Mouse (Mus musculus) c-Kit-positive CD71-positive TER-119-negative erythroid progenitor cells, embryonic 14.5 days (primary cell): ENCODE measurements around the gene Acot11.
"Not testable (repeated sequence)": the region's sequence is repeated elsewhere in the genome, so short reads cannot be mapped to it uniquely, and the experiment has no call there.

Experiments
- DNase-seq: peaks from one replicate; pipeline ENCODE4 v3.0.0-alpha.2; 2013; ENCODE audit warnings: low read depth

Acot11 gene

DNA sequence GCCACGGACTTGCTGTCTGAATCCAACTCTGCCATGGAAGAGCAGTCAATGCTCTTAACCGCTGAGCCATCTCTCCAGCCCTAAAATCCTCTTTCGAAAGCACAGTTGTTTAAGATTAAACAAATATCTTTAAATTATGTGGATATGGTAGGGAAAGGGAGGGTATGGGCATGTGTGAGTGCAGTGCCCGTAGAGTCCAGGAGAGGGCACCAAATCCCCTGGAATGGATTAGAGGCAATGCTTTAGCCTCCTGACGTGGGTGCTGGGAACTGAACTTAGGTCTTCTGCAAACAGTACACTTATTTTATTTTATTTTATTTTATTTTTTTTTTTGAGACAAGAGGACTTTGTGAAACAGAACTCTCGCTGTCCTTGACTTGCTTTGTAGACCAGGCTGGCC is 5.2 kb upstream of the Acot11 start:
- DNase-seq = no peak

- no peak for DNase-seq
Observed at GRCm38 (mm10) chr4:106807287-106807686, 2.5 kb upstream of the Acot11 start.

DNA sequence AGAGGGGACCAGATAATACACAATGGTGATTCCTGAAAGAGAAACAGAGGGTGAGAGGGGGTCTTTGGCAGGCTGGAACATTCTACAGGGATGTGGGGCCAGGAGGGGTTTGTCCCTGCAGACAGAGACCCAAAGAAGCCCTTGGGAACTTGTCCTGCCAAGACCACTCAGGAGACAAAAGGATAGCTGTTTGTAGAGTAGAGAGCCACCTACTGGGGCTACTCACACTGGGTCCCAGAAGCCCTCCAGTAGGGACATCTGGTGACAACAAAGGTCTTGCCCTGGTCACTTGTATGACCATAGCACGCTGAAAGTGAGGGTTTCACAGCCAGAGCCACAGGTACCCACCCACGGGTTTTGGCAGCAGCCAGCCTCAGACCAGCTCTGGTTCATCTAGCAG is 1.1 kb upstream of the Acot11 start:
- DNase-seq = no peak

DNA sequence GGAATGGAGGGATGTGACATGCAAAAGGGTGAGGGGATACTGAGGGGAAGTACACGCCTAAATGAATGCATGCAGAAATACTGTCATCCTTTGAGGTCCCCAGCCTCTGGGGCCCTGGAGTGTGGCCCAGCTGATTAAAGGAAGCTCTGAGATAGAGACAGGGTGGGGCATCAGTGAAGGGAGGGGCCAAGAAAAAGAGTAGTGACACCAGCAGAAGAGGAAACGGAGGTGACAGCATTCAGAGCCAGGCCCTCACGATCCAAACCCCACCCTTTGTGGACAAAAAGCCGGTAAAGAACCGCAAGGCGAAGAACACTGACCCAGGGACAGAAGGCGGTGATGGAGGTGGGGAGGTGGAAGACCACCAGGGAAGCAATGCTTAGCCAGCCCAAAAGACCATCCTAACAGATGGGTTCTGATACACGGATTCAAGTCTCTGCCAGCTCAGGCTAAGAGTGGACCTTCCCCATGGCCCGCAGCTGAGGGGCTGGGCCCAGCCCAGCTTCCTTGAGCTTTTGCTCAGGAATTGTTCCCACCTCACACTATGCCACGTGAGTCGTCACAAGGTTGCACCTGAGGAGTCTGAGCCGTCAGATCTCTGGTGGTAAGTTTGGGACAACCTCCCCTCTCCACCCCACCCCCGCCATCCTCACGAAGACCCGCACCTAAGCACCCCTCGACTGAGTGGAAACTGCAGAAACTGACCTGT is 443 bp downstream of the Acot11 start:
- peak; percentile 78 for DNase-seq

DNA sequence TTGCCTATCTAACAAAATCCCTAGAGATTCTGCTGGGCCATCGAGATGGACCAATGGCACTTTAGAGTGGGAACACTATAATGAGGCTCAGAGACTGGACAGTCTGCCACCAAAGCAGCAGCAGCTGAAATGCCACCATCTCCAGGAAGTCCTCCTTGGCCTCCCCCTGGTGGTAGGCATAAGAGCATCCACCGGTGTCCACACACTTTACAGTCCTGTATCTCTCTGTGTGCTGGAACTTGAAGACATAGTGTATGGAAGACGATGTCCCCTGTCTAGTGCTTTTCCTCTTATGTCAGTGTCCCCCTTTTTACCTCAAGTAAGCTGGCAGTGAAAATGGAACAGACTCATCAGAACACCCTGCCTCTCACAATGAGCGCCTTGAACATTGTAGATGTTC is 1.0 kb downstream of the Acot11 start:
- DNase-seq = no peak

GRCm38 (mm10) chr4:106799772-106800336 is 4.9 kb downstream of the Acot11 start:
- peak; percentile 43 for DNase-seq

- DNase-seq = no peak
Observed at GRCm38 (mm10) chr4:106798908-106799546, 5.8 kb downstream of the Acot11 start.

GRCm38 (mm10) chr4:106795289-106795688 is 9.5 kb downstream of the Acot11 start:
- no peak for DNase-seq

DNA sequence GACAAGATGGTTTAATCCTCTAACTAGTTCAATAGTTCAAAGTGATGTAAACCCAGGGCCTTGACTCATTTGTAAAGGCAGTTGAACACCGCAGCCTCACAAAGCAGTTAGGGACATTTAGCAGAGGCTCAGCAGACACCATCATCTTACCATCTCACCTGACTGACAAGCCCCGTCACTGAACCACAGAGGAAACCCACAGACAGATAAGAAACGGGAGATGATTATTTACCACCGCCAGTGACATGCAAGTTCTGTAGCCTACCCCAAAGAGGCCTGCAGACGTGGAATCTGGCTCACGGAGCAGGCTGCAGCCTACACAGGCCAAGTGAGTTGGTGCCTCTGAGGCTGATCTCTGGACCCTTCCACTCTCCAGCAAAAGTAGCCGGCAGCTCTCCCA is 10.6 kb downstream of the Acot11 start:
- DNase-seq = peak; percentile 23

GRCm38 (mm10) chr4:106793826-106794225 is 11.0 kb downstream of the Acot11 start:
- DNase-seq = not testable (repeated sequence)

DNA sequence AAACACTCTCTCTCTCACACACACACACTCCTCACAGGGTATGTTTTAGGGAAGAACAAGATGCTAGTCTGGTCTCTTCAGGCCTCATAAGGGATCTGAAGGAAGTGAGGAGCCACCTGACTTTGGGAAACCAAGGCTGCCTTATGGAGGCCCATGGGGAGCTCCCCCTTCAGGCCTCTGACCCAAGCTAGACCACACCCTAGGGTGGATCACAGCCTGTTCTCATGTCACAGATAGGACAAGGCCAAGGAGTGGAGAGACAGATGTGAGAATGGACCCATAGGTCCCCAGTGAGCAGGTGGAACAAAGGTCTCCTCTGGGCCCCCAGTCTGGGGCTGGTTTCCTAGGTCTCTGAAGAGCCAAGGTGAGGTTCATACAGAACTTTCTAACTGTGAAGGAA is 12.5 kb downstream of the Acot11 start:
- peak; percentile 32 for DNase-seq

DNA sequence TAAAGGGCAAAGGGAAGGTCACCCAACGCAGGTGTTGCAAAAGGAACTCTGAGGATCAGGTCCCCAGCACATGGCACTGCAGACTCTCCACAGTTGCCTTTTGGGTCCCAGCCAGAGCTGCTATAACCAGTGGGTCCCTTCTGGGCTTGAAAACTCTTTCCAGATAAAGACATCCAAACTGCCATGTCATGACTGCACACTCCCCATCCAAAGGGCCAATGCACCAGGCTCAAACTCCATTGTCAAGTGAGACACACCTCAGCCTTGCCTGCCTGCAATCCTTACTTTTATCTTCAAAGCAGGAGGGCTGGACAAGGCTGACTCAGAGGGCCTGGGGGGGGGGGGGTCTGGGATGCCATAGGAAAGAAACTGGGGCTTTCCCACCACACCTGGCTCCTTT is 13.9 kb downstream of the Acot11 start:
- no peak for DNase-seq

DNA sequence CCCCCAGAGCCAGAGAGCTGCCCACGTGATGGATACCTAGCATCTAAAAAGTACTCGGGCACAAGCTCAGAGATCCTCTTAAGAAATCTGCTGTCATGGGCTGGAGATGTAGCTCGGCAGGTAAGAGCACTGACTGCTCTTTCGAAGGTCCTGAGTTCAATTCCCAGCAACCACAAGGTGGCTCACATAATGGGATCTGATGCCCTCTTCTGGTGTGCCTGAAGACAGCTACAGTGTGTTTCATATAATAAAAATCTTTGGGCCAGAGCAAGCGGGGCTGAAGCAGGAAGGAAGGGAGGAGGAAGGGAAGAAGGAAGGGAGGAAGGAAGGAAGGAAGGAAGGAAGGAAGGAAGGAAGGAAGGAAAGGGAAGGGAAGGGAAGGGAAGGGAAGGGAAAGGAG is 14.6 kb downstream of the Acot11 start:
- not testable (repeated sequence) for DNase-seq

GRCm38 (mm10) chr4:106789705-106790104 is 15.1 kb downstream of the Acot11 start:
- DNase-seq = no peak

DNA sequence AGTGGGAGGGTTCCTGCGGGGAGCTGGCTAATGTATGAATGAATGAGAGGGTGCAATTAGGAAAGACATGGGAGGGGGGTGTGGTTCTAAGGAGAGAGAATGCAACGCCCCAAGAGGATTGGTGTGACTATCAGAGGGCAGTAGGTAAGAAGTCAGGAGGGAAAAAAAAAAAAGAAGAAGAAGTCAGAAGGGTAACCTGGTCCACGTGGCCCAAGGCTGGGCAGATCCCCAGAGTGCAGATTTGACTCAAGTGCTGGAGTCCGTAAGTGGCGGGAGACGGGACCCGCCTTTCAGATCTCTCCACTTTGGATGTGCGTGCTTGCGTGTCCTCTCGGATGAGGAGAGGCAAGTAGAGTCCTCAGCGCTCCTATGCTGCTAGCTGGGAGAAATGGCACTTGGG is 16.2 kb downstream of the Acot11 start:
- no peak for DNase-seq

DNA sequence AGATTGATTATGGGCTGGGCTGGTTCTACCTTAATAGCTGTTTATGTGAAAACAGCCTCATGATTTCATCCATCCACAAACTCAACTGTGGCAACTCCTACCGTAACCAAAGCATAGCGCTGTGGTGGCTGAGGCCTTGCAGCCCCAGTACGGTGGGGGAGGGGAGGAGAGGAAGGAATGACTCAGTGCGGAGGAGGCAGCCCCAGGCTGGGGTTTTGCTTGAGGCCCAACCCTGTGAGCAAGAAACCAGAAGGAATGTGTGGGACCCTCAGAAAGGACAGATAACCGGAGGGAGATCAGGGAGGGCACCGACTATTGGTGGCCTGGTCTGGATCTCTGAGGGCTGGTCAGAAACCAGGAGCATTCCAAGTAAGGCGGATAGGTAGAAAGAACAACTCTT is 17.0 kb downstream of the Acot11 start:
- no peak for DNase-seq

DNA sequence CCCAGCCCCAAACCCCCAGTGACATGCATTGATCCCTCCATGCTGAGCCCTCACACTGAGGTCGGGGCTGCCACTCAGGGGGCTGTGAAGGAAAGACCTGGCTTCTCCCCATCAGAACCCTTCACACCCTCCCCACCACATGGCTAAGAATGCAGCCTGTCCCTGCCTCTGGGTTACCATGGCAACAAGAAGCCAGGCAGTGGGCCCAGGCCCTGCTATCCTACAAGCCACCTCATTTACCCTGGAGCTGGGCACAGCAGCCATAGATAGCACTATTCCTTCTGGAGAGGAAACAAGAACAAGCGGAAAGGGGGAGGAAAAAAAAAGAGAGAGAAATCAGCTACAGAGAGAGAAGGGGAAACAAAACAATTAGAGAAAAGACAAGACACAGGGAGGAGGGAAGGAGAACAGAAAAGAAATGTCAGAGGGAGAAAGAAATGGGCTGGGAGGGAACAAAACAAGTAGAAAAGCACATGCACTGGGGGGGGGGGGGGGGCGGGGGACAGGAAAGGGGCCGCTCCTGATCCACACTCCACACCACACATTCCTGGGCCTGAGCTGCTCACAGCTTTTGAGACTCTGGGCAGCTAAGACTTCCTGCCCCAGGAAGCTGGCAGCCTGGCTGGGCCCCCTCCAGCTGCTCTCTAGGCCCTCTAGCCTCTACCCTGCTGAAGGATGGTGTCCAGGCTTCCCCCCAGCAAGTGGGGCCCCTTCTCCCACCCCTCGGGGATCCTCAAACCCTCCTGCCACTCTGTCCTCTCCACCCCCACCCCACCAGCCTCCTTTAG is 18.9 kb downstream of the Acot11 start:
- no peak for DNase-seq

- DNase-seq = no peak
Observed at GRCm38 (mm10) chr4:106785345-106785744, 19.5 kb downstream of the Acot11 start.

GRCm38 (mm10) chr4:106784806-106785205 is 20.0 kb downstream of the Acot11 start:
- DNase-seq = no peak

- no peak for DNase-seq
Observed at GRCm38 (mm10) chr4:106783137-106783536, 21.7 kb downstream of the Acot11 start.

GRCm38 (mm10) chr4:106780045-106780444 is 24.8 kb downstream of the Acot11 start:
- no peak for DNase-seq

DNA sequence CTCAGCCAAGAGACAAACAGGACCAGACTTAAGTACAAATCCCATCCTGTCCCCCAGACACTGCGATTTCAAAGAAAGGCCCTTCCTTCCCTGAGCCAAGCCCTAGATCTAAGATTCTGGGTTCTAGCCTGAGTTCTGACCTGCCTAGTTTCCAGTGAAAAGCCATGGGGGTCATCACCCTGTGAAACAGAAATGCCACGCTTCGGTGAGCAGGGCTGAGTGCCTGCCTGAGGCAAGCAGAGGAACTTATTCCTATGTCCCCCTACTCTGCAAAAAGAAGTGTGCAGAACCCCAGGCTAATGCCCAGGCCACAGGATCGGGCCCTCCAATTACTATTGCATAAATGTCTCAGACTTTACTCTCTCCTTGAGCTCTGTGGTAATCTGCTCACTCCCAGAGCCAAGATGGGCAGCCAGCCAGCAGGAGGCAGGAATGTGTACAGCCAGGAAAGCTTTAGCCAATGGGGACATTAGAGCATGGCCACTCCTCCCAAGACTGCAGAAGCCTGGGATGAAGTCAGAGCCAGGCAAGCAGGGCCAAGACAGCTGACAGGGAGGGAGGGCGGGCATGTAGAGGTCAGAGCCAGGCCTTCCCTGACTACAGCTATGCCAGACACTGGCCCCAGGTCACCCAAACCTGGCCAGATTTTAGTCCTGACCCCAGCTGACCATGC is 26.5 kb downstream of the Acot11 start:
- DNase-seq = no peak
